Mouse (Mus musculus): ENCODE measurements around the gene Ccdc114. TPM values are rescaled to one million over a fixed set of nuclear protein-coding genes. Genes with fewer than 3 reads are reported as not detected.
A peak's percentile ranks its signal among the peaks of the same experiment; 100 is the strongest.
"Not testable (repeated sequence)": the region's sequence is repeated elsewhere in the genome, so short reads cannot be mapped to it uniquely, and the experiment has no call there.

The Ccdc114 gene
- polyA plus RNA-seq, 1 experiment from 2014 or later: 4.2 TPM

DNA sequence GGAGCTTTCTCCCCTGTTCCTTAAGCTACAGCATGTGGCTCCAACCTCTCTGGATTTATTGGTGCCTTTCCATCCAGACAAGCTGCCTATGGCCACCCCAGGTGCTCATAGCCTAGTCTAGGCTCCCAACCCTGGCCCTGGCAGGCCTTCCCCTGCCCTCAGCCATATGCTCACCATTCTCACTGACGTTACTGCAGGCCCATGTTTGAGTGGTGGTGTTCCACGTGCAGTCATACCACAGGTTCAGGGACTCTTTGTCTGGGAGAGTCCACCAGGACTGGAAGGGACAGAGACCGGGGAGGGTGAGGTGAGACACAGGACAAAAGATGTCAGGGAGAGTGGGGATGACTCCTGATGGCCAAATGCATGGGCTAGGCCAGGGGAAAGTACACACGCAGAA lies 4.1 kb upstream of the Ccdc114 start:
- H3K27me3 ChIP-seq: no peaks in the 10 kb centered on the region
- no peak overlapping the region for H3K27ac ChIP-seq
- 78% methylated on average over 4 of the region's 4 CpGs for WGBS

DNA sequence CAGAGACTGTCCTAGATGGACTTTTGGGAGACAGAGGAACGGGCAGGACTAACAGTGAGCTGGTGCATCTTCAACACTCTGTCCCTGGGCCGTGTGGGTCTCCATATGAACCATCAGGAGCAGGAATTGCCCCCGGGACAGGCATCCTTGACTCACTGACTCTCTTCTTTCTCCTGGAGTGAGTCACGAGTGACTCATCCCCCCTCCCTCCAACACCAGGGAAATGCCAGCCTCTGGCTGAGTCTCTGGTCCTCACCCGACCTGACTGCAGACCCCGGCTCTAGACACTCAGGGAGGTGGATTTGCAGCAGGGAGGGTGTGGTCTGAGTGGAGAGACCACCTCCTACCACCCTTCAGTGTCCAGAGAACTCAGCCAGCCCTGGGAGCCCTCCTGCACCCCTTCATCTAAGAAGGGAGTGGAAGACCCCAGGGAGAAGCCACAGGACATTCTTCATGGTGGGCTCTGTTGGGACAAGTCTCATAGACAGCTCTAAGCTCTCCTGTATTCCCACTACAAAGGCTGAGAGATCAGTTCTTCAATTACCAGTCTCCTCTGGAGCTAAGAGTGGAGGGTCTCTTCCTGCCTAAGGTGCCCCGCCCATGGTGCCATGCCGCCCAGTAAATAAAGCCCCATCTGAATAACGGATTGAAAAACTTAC lies 3.2 kb upstream of the Ccdc114 start:
- Histone ChIP-seq H3K4me3 (peak overlapping the region; percentile 38), H3K27ac (peak overlapping the region; percentile 78), H3K4me1 (peaks cover 55% of the 10 kb centered on the region), H3K4me2 (replicated peaks) (peak overlapping the region; percentile 45), H3K36me3 (peaks cover 3% of the 10 kb centered on the region; the same call in 1 of the 2 replicates), H3K9me3 (no peaks in the 10 kb centered on the region), H3K9ac (peak overlapping the region; percentile 46), H3K27me3 (no peaks in the 10 kb centered on the region)
- no peak for ATAC-seq (ENCODE audit: insufficient number of reproducible peaks, insufficient read depth, low FRiP score, low TSS enrichment)
- 42% methylated on average over 9 of the region's 9 CpGs for WGBS

More for the DNA sequence above, 4.1 kb upstream of the Ccdc114 start:
- Histone ChIP-seq H3K9me3 (no peaks in the 10 kb centered on the region), H3K4me1 (peaks cover 55% of the 10 kb centered on the region), H3K9ac (peak overlapping the region; percentile 46; the same call in 1 of the 2 replicates), H3K36me3 (peaks cover 3% of the 10 kb centered on the region; the same call in 1 of the 2 replicates), H3K4me3 (peak overlapping the region; percentile 38; the same call in 1 of the 2 replicates), H3K4me2 (replicated peaks) (peak overlapping the region; percentile 45)
- ATAC-seq (ENCODE audit: insufficient number of reproducible peaks, insufficient read depth, low FRiP score, low TSS enrichment): no peak

DNA sequence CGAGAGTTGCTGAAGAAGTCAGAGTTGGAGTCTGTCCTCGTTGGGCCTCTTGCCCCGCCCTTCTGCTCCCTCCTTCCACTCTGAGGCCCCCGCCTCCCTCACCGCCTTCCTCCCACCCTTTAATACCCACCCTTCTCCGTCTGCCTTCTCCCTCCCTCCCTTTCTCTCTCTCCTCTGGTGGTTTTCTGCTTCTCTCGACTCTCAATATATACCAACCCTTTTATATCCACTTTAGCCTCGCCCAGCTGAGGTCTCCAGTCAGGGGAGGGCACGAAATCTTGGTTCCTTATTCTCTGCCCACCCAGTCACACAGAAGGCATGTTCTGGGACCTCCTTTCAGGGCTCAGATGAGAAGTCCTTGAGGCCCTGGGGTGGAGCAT lies 2.6 kb upstream of the Ccdc114 start, which contains the start of gene Emp3:
Emp3 (minus strand) TSS at position 163 of the 380 bp plus-strand sequence.
- no peak for ATAC-seq (ENCODE audit: insufficient number of reproducible peaks, insufficient read depth, low FRiP score, low TSS enrichment)
- 33% methylated on average over 9 of the region's 9 CpGs for WGBS

GRCm38 (mm10) chr7:45921950-45922600 lies 1.8 kb upstream of the Ccdc114 start:
- Histone ChIP-seq H3K36me3 (peaks cover 3% of the 10 kb centered on the region; the same call in 1 of the 2 replicates), H3K4me1 (peaks cover 42% of the 10 kb centered on the region), H3K4me3 (no peak overlapping the region), H3K9me3 (no peaks in the 10 kb centered on the region), H3K27me3 (peaks cover 2% of the 10 kb centered on the region; the same call in 1 of the 2 replicates), H3K4me2 (replicated peaks) (peak overlapping the region; percentile 52), H3K27ac (peak overlapping the region; percentile 90), H3K9ac (no peak overlapping the region)
- ATAC-seq (ENCODE audit: insufficient number of reproducible peaks, insufficient read depth, low FRiP score, low TSS enrichment): no peak
- WGBS: 77% methylated on average over 12 of the region's 12 CpGs

More for the DNA sequence above, 2.6 kb upstream of the Ccdc114 start, which contains the start of gene Emp3:
- H3K4me2 ChIP-seq (replicated peaks): peak within 1 kb of the TSS; percentile 45
- no peaks in the 10 kb centered on the region for H3K9me3 ChIP-seq
- H3K36me3 ChIP-seq: peaks cover 3% of the 10 kb centered on the region; the same call in 1 of the 2 replicates
- peak within 1 kb of the TSS; percentile 38 for H3K4me3 ChIP-seq
- peaks cover 49% of the 10 kb centered on the region for H3K4me1 ChIP-seq
- H3K27me3 ChIP-seq: no peaks in the 10 kb centered on the region
- H3K27ac ChIP-seq: peak within 1 kb of the TSS; percentile 90
- H3K9ac ChIP-seq: peak within 1 kb of the TSS; percentile 46

GRCm38 (mm10) chr7:45922928-45923761 lies 727 bp upstream of the Ccdc114 start:
- peak overlapping the region; percentile 34 for H3K4me3 ChIP-seq
- peaks cover 31% of the 10 kb centered on the region for H3K4me1 ChIP-seq
- H3K9me3 ChIP-seq: no peaks in the 10 kb centered on the region
- H3K36me3 ChIP-seq: peaks cover 3% of the 10 kb centered on the region; the same call in 1 of the 2 replicates
- H3K27me3 ChIP-seq: peaks cover 12% of the 10 kb centered on the region; the same call in 1 of the 2 replicates
- peak overlapping the region; percentile 52 for H3K4me2 ChIP-seq (replicated peaks)
- H3K9ac ChIP-seq: no peak overlapping the region
- WGBS: 2% methylated on average over 37 of the region's 37 CpGs
- peak; percentile 86 for ATAC-seq (ENCODE audit: insufficient number of reproducible peaks, insufficient read depth, low FRiP score, low TSS enrichment)
- peak overlapping the region; percentile 90 for H3K27ac ChIP-seq

DNA sequence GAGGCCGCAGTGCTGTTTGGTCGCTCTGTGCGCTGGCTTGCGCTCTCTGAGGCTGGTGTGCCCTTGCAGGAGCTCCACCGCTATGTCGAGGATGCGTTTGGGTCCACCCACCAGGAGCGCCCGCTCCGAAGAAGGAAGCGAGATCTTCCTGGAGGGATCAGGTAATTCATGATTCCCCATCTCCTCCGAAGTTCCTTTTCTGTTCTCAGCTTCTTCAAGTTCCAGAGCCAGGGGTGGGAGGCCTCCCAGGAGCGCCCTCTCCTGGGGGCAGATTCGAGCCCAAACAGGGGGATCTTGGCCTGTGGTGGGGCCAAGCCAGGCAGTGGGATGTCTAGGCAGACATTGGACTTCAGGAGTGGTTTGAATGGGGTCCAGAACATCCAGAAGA lies 551 bp downstream of the Ccdc114 start:
- Histone ChIP-seq H3K9me3 (no peaks in the 10 kb centered on the region), H3K36me3 (no peaks in the 10 kb centered on the region), H3K4me2 (replicated peaks) (peak overlapping the region; percentile 52), H3K4me1 (peaks cover 32% of the 10 kb centered on the region), H3K9ac (no peak overlapping the region), H3K27me3 (peaks cover 21% of the 10 kb centered on the region), H3K4me3 (peak overlapping the region; percentile 34; the same call in 1 of the 2 replicates), H3K27ac (no peak overlapping the region)
- 18% methylated on average over 14 of the region's 14 CpGs for WGBS
- ATAC-seq (ENCODE audit: insufficient number of reproducible peaks, insufficient read depth, low FRiP score, low TSS enrichment): no peak

DNA sequence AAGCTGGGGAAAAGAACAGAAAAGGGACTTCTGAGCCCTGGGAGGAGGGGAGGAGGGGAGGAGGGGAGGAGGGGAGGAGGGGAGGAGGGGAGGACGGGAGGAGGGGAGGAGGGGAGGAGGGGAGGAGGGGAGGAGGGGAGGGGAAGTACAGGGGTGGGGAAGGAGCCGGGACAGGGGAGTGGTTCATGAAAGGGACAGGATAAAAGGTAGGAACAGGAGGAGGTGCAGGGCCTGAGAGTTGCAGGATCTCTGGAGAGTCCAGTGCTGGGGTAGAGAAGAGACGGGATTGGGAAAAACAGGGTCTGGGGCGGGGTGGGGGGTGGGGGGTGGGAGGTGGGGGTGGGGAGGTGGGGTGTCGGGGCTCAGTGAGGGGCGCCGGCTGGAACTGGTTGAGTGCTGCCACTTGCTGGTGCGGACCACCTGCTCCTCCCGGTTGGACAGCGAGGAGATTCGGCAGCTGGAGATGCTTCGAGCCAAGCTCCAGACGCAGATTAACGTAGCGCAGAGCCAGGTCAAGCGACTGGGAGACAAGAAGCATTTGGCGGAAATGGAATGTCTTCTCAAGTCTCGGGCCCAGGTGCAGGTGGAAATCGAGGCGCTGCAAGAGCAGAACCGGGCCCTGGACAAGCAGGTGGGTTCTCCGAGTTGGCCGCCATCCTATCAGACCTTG lies 4.9 kb downstream of the Ccdc114 start:
- H3K27ac ChIP-seq: no peak overlapping the region
- no peaks in the 10 kb centered on the region for H3K9me3 ChIP-seq
- no peak overlapping the region for H3K4me3 ChIP-seq
- ATAC-seq (ENCODE audit: insufficient number of reproducible peaks, insufficient read depth, low FRiP score, low TSS enrichment): no peak
- WGBS: 13% methylated on average over 20 of the region's 23 CpGs
- H3K36me3 ChIP-seq: no peaks in the 10 kb centered on the region
- 0 out of 2 replicates have a peak, but pooled peaks cover 10% of the 10 kb centered on the region for H3K4me1 ChIP-seq
- H3K4me2 ChIP-seq (replicated peaks): peak overlapping the region; percentile 38
- H3K9ac ChIP-seq: no peak overlapping the region
- H3K27me3 ChIP-seq: peaks cover 21% of the 10 kb centered on the region

DNA sequence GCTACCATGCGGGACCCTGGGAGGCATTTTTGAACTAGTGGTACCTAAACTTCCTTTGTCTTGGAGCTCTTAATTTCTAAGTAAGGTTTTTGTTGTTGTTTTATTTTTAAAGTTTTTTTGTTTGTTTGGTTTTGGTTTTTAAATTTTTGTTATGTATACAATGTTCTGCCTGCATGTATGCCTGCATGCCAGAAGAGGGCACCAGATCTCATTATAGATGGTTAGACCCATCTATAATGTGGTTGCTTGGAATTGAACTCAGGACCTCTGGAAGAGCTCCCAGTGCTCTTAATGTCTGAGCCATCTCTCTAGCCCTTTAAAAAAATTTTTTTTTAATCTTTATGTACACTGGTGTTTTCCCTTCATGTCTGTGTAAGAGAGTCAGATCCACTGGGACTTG lies 5.8 kb downstream of the Ccdc114 start:
- no peaks in the 10 kb centered on the region for H3K9me3 ChIP-seq
- 0 out of 2 replicates have a peak, but pooled peaks cover 5% of the 10 kb centered on the region for H3K4me1 ChIP-seq
- no peak overlapping the region for H3K4me2 ChIP-seq (replicated peaks)
- WGBS: 91% methylated on average over 1 of the region's 1 CpGs
- no peak for ATAC-seq (ENCODE audit: insufficient number of reproducible peaks, insufficient read depth, low FRiP score, low TSS enrichment)
- peaks cover 21% of the 10 kb centered on the region for H3K27me3 ChIP-seq
- H3K9ac ChIP-seq: no peak overlapping the region
- H3K36me3 ChIP-seq: no peaks in the 10 kb centered on the region
- no peak overlapping the region for H3K27ac ChIP-seq
- no peak overlapping the region for H3K4me3 ChIP-seq

DNA sequence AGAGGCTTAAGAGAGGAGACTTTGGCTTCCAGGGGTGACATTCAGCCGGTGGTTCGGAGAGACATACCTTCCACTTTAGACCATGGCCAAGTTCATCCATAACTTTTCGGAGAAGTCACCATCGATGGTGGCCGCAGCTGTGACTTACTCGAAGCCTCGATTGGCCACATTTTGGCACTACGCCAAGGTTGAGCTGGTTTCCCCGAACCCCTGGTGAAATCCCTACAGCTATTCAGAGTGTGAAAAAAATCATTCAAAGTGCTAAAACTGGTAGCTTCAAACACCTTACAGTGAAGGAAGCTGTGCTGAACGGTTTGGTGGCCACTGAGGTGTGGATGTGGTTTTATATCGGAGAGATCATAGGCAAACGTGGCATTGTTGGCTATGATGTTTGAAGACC lies 9.9 kb downstream of the Ccdc114 start:
- not testable (repeated sequence) for H3K4me3 ChIP-seq; H3K27me3 ChIP-seq; H3K4me1 ChIP-seq; H3K9me3 ChIP-seq; H3K27ac ChIP-seq; ATAC-seq (ENCODE audit: insufficient number of reproducible peaks, insufficient read depth, low FRiP score, low TSS enrichment); H3K9ac ChIP-seq; H3K4me2 ChIP-seq (replicated peaks); H3K36me3 ChIP-seq
- WGBS: 91% methylated on average over 12 of the region's 12 CpGs

- WGBS: 25% methylated on average over 7 of the region's 7 CpGs
- H3K27me3 ChIP-seq: no peaks in the 10 kb centered on the region
- H3K9ac ChIP-seq: no peak overlapping the region
- H3K9me3 ChIP-seq: no peaks in the 10 kb centered on the region
- H3K27ac ChIP-seq: no peak overlapping the region
- H3K4me2 ChIP-seq (replicated peaks): no peak overlapping the region
- H3K36me3 ChIP-seq: no peaks in the 10 kb centered on the region
- no peak for ATAC-seq (ENCODE audit: insufficient number of reproducible peaks, insufficient read depth, low FRiP score, low TSS enrichment)
- no peaks in the 10 kb centered on the region for H3K4me1 ChIP-seq
- no peak overlapping the region for H3K4me3 ChIP-seq
Measured at GRCm38 (mm10) chr7:45935114-45935513, 11.2 kb downstream of the Ccdc114 start.

GRCm38 (mm10) chr7:45939836-45940235 lies 16.0 kb downstream of the Ccdc114 start:
- WGBS: 39% methylated on average over 2 of the region's 2 CpGs
- H3K36me3 ChIP-seq: no peaks in the 10 kb centered on the region
- no peaks in the 10 kb centered on the region for H3K4me1 ChIP-seq
- H3K9ac ChIP-seq: no peak overlapping the region
- H3K27me3 ChIP-seq: no peaks in the 10 kb centered on the region
- no peaks in the 10 kb centered on the region for H3K9me3 ChIP-seq
- ATAC-seq (ENCODE audit: insufficient number of reproducible peaks, insufficient read depth, low FRiP score, low TSS enrichment): no peak
- no peak overlapping the region for H3K4me2 ChIP-seq (replicated peaks)
- H3K27ac ChIP-seq: no peak overlapping the region
- no peak overlapping the region for H3K4me3 ChIP-seq
